Mouse (Mus musculus) embryonic facial prominence, embryonic 11.5 days (tissue): ENCODE data around the gene Cklf. TPM values are rescaled to one million over a fixed set of nuclear protein-coding genes. Genes with fewer than 3 reads are reported as not detected.
"Not testable (repeated sequence)": the region's sequence is repeated elsewhere in the genome, so short reads cannot be mapped to it uniquely, and the experiment has no call there.

ENCODE experiments used
- ATAC-seq: fragments of 200-750 bp; cut with Nextera tagmentation; replicated peaks from 2 replicates; pipeline ENCODE4 v1.8.0; 2017; ENCODE audit warnings: low read depth; ENCODE audit not compliant: insufficient number of reproducible peaks, low FRiP score, low TSS enrichment
- DNase-seq: peaks from one replicate; pipeline ENCODE4 v3.0.0-alpha.2; 2015; ENCODE audit warnings: low spot score
- H3K27ac ChIP-seq: fragments of 300-500 bp; sonication (generic); replicated peaks from 2 replicates; pipeline ENCODE4 v1.5.1; 2014; ENCODE audit warnings: mild to moderate bottlenecking, low read depth, low read length, control low read depth
- H3K27me3 ChIP-seq: fragments of 300-500 bp; sonication (generic); 2 replicates; pipeline ENCODE4 v1.6.1; 2014; ENCODE audit warnings: mild to moderate bottlenecking, low read length, moderate library complexity, mixed read lengths; ENCODE audit not compliant: control insufficient read depth, insufficient read depth
- H3K36me3 ChIP-seq: fragments of 300-500 bp; sonication (generic); replicated peaks from 2 replicates; pipeline ENCODE4 v1.6.1; 2014; ENCODE audit warnings: low read depth, mild to moderate bottlenecking, low read length, moderate library complexity, mixed read lengths; ENCODE audit not compliant: control insufficient read depth, insufficient read depth
- H3K4me1 ChIP-seq: fragments of 300-500 bp; sonication (generic); 2 replicates; pipeline ENCODE4 v1.6.1; 2014; ENCODE audit warnings: low read length, mixed read lengths; ENCODE audit not compliant: control insufficient read depth, insufficient read depth
- H3K4me2 ChIP-seq: fragments of 300-500 bp; sonication (generic); 2 replicates; pipeline ENCODE4 v1.6.1; 2014; ENCODE audit warnings: low read depth, mild to moderate bottlenecking, control low read depth, low read length, moderate library complexity
- H3K4me3 ChIP-seq: fragments of 300-500 bp; sonication (generic); 2 replicates; pipeline ENCODE4 v1.5.1; 2014; ENCODE audit warnings: low read depth, low read length, control low read depth
- H3K9ac ChIP-seq: fragments of 300-500 bp; sonication (generic); replicated peaks from 2 replicates; pipeline ENCODE4 v1.6.1; 2014; ENCODE audit warnings: mild to moderate bottlenecking, control low read depth, low read length
- H3K9me3 ChIP-seq: fragments of 300-500 bp; sonication (generic); replicated peaks from 2 replicates; pipeline ENCODE4 v1.6.1; 2016; ENCODE audit warnings: mild to moderate bottlenecking, low read length, inconsistent platforms, mixed read lengths; ENCODE audit not compliant: control insufficient read depth
- WGBS: fragments of 180-500 bp; shearing (Covaris S2); extraction: QIAGEN DNeasy Blood & Tissue Kit; methylation state at CpG from one replicate; pipeline ENCODE4 v1.1.7; 2014; 5-methylcytosine and 5-hydroxymethylcytosine counted together
- polyA plus RNA-seq: library from polyadenylated mRNA; unstranded; fragments of >200 nt; fragmentation: Nextera tagmentation; extraction: Ambion mirVana; gene quantifications from 2 replicates; pipeline ENCODE4 v1.2.1, GENCODE M21; 2014

Cklf gene
- polyA plus RNA-seq, 1 experiment from 2014 or later: 36.3 TPM

DNA sequence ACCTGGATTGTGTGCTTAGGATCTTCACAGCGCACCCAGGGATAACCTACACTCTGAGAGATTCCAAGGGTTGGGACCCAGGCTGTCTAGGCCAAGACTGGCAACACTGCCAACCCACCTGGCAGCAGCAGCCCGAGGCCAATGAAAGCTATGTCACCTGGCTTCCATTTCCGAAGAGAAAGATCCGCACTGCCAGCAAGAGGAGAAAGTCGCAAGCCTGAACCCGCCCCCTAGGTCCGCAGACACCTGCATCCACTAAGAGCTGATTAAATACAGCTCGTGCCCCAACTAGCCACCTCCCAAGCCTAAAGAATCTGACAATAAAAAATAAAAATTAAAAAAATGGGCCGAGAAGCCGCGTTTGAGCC lies 2.8 kb upstream of the Cklf start:
- DNase-seq: no peak
- Histone ChIP-seq H3K4me2 (peak overlapping the region; percentile 68), H3K4me3 (peak overlapping the region; percentile 86), H3K4me1 (no peaks in the 10 kb centered on the region; the same call in 1 of the 2 replicates), H3K27me3 (no peaks in the 10 kb centered on the region), H3K9ac (peak overlapping the region; percentile 80), H3K27ac (no peak overlapping the region), H3K36me3 (no peaks in the 10 kb centered on the region; the same call in 1 of the 2 replicates), H3K9me3 (no peaks in the 10 kb centered on the region)
- no peak for ATAC-seq
- 2% methylated on average over 11 of the region's 11 CpGs for WGBS

DNA sequence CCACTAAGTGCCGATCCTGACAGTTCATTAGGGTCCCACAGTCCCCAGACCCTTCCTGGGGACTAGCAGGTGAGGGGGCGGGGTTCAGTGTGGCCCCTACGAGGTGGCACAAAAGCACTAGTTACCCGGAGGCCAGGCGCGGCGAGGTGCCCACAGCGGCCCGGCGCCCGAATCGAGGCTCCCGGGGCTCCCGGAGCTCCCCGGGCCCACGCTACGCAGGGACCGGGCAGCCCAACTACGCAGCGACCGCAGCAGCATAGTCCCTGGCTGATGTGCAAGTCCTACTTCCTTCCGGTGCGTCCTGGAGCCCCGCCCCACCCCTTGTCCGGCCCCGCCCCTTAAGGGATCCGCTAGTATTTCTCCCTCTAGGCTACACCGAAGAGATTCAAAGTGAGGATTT lies 2.4 kb upstream of the Cklf start, which contains the start of gene Tk2:
Tk2 (minus strand) TSS at position 283 of the 400 bp plus-strand sequence.
- DNase-seq: peak; percentile 86
- H3K4me3 ChIP-seq: peak within 1 kb of the TSS; percentile 86
- under 1% methylated on average over 28 of the region's 28 CpGs for WGBS
- H3K4me1 ChIP-seq: no peaks in the 10 kb centered on the region; the same call in 1 of the 2 replicates
- H3K36me3 ChIP-seq: no peaks in the 10 kb centered on the region; the same call in 1 of the 2 replicates
- H3K27me3 ChIP-seq: no peaks in the 10 kb centered on the region
- peak; percentile 78 for ATAC-seq
- peak within 1 kb of the TSS; percentile 68 for H3K4me2 ChIP-seq
- H3K27ac ChIP-seq: no peak within 1 kb of the TSS
- no peaks in the 10 kb centered on the region for H3K9me3 ChIP-seq
- H3K9ac ChIP-seq: peak within 1 kb of the TSS; percentile 80

DNA sequence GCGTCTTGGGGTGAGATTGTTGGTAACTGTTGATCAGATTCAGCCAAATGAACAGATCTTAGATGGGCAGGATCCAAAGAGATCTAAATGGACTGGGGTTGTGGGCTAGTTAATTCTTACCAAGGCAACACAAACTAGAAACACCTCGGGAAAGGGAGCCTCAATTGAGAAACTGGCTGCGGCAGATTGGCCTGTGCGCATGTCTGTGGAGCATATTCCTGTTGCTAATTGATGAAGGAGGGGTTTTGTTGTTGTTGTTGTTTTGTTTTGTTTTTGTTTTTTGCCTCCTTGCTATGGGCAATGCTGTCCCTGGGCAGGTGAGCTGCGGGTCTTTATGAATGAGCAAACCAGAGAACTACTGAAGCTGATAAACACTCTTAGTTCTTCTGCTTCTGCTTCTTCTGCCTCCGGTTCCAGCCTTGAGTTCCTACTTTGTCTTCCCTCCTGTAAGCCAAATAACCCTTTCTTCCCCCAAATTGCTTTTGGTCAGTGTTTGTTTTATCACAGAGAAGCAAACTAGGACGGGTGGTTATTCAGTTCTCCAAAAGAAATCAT lies 1.1 kb upstream of the Cklf start:
- Histone ChIP-seq H3K4me3 (no peak overlapping the region), H3K9ac (no peak overlapping the region), H3K27ac (no peak overlapping the region), H3K4me2 (no peak overlapping the region), H3K9me3 (no peaks in the 10 kb centered on the region), H3K4me1 (no peaks in the 10 kb centered on the region; the same call in 1 of the 2 replicates), H3K27me3 (no peaks in the 10 kb centered on the region), H3K36me3 (no peaks in the 10 kb centered on the region; the same call in 1 of the 2 replicates)
- WGBS: 84% methylated on average over 7 of the region's 7 CpGs
- ATAC-seq: no peak
- no peak for DNase-seq

DNA sequence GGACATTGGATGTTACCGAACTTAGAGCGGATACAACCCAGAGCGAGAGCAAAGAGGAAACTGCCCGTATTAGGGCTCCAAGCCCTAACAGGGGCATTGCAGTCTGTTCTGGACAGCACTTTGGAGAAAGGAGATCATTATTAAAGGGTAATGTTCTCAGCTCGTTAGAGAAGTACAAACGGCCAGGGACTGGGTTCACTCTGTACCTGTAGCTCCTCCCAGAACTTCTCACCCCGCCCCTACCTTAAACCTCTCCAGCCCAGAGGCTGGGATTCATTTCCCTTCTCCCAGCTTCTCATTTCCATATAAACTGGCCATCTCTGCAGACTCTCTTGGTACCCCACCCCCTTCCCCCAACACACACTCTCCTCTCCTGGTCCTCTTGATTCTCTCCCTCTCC lies 800 bp downstream of the Cklf start:
- Histone ChIP-seq H3K4me3 (peak overlapping the region; percentile 61), H3K4me1 (no peaks in the 10 kb centered on the region; the same call in 1 of the 2 replicates), H3K27me3 (no peaks in the 10 kb centered on the region), H3K36me3 (no peaks in the 10 kb centered on the region), H3K9me3 (no peaks in the 10 kb centered on the region), H3K9ac (peak overlapping the region; percentile 76), H3K27ac (no peak overlapping the region; the same call in 1 of the 2 replicates), H3K4me2 (peak overlapping the region; percentile 68)
- 0% methylated on average over 7 of the region's 7 CpGs for WGBS
- ATAC-seq (peak; percentile 20; the same call in 1 of the 2 replicates), DNase-seq (peak; percentile 54)

DNA sequence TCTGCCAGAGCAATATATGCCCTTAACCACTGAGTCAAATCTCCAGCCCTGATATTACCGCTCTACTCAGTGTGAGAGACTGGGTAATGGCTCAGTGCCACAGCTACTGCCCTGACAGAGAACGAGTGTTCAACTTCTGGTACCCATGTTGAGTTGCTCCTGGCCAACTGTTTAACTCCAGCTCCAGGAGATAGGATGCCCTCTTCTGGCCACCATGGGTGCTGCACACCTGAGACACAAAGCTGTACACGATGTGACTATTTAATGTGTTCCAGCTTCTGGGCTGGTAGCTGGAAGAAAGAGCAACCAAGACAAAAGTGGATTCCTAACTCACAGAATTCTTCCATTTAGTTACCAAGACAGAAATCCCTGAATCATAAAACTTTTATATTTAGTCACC lies 2.4 kb downstream of the Cklf start:
- no peaks in the 10 kb centered on the region for H3K36me3 ChIP-seq
- H3K4me2 ChIP-seq: no peak overlapping the region
- H3K4me3 ChIP-seq: no peak overlapping the region
- no peak overlapping the region for H3K9ac ChIP-seq
- ATAC-seq (no peak), DNase-seq (peak; percentile 23)
- no peaks in the 10 kb centered on the region for H3K9me3 ChIP-seq
- H3K27me3 ChIP-seq: no peaks in the 10 kb centered on the region
- H3K4me1 ChIP-seq: no peaks in the 10 kb centered on the region
- H3K27ac ChIP-seq: no peak overlapping the region
- WGBS: 82% methylated on average over 3 of the region's 3 CpGs

DNA sequence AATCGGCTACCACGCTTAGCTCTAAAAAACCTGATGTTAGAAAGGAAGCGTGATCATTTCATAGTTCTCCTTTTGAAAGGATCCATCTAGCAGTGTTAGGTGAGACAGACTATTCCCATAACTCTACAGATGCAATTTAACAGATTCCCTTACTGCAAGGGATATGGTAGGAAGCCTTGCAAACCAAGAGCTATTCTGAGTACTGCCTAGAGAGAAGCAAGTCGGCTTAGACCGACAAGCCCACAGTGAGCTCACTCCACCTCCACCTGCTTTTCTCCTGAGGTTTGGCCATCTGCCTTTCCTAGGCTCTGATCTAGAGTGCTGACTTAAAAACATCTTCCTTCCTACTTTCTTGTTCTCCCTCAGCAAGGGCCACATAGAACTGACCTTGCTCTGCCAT lies 11.1 kb downstream of the Cklf start:
- H3K4me2 ChIP-seq, H3K4me3 ChIP-seq, H3K27me3 ChIP-seq, ATAC-seq, H3K4me1 ChIP-seq, H3K9me3 ChIP-seq, H3K27ac ChIP-seq, H3K9ac ChIP-seq, H3K36me3 ChIP-seq, DNase-seq: not testable (repeated sequence)
- WGBS: 96% methylated on average over 5 of the region's 5 CpGs

DNA sequence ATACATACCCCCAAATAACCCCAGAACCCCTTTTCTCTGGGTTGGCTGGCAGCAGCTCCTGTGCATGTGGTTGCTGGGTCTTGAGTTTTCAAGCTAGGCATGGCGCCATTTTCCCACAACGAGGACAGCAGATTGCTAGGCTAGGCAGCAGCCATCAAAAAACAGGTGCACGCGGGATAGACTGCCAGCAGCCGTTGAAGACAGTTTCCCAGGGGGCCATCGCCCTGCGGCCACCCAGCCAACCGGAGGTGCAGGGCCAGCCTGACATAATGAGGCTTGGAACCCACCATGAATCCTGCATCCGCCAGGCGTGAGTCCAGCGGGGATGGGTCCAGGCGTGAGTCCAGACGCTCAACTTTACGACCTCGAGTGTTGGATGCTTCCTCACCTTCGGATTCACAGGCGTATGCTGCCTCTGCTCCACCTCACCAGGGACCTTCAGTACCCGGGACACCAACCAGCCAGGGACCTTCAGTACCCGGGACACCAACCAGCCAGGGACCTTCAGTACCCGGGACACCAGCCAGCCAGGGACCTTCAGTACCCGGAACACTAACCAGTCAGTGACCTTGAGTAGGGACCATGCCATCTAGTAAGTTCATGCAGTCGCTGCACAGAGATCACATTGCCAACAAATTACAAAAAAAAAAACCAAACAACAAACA lies 13.7 kb downstream of the Cklf start:
- H3K4me1 ChIP-seq, H3K9ac ChIP-seq, ATAC-seq, H3K4me2 ChIP-seq, H3K27ac ChIP-seq, H3K36me3 ChIP-seq, H3K4me3 ChIP-seq, H3K9me3 ChIP-seq, H3K27me3 ChIP-seq, DNase-seq: not testable (repeated sequence)
- 95% methylated on average over 20 of the region's 22 CpGs for WGBS

DNA sequence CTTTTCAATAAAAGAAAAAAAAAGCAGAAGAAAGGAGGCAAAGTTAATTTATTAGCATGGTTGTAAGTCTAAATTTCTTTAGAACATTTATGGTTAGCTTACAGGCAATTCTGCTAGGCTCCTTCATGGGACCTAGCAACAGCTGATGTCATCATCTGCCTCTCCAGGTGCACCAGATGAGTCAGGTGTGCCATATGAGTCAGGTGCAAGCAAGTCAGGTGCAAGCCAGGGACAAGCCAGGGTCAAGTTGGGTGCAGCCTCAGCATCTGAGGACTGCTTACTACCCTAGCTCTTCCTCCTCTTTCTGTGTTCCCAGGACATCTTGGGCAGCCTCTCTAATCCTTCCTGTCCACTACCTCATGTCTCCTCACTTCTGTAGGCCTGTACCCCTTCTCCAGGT lies 17.7 kb downstream of the Cklf start:
- no peak for DNase-seq
- no peak overlapping the region for H3K4me2 ChIP-seq
- H3K9ac ChIP-seq: no peak overlapping the region
- H3K9me3 ChIP-seq: no peaks in the 10 kb centered on the region
- no peak overlapping the region for H3K4me3 ChIP-seq
- no peak for ATAC-seq
- no peaks in the 10 kb centered on the region for H3K4me1 ChIP-seq
- no peak overlapping the region for H3K27ac ChIP-seq
- no peaks in the 10 kb centered on the region for H3K27me3 ChIP-seq
- no peaks in the 10 kb centered on the region for H3K36me3 ChIP-seq
